Mouse (Mus musculus) erythroblast, embryonic 14.5 days (primary cell): ENCODE measurements around the gene Sox6. TPM values are rescaled to one million over a fixed set of nuclear protein-coding genes. Genes with fewer than 3 reads are reported as not detected.
A peak's percentile ranks its signal among the peaks of the same experiment; 100 is the strongest.

Experiments used
- H3K27me3 ChIP-seq: 2 replicates; pipeline ENCODE4 v1.6.1; 2012; ENCODE audit warnings: inconsistent platforms; ENCODE audit not compliant: control insufficient read depth
- H3K36me3 ChIP-seq: 2 replicates; pipeline ENCODE4 v1.6.1; 2012; ENCODE audit warnings: mild to moderate bottlenecking, inconsistent platforms; ENCODE audit not compliant: control insufficient read depth
- H3K4me1 ChIP-seq: 2 replicates; pipeline ENCODE4 v1.6.1; 2012; ENCODE audit warnings: inconsistent platforms; ENCODE audit not compliant: control insufficient read depth
- H3K4me3 ChIP-seq: replicated peaks from 2 replicates; pipeline ENCODE3; 2012; ENCODE audit warnings: moderate library complexity, mild to moderate bottlenecking, inconsistent platforms
- H3K9me3 ChIP-seq: 2 replicates; pipeline ENCODE4 v1.6.1; 2012; ENCODE audit warnings: low read length, inconsistent platforms, mixed read lengths; ENCODE audit not compliant: control insufficient read depth
- GATA1 ChIP-seq: IDR thresholded peaks from 2 replicates; pipeline ENCODE4 v1.6.1; 2012; ENCODE audit warnings: low read length, inconsistent platforms, mixed read lengths
- TAL1 ChIP-seq: IDR thresholded peaks from 3 replicates; pipeline ENCODE4 v1.6.1; 2012; ENCODE audit warnings: low read length, inconsistent platforms, mixed read lengths
- polyA plus RNA-seq: library from polyadenylated mRNA; stranded (reverse); fragments of >175 nt; gene quantifications from 2 replicates; pipeline ENCODE4 v1.2.3, GENCODE M21; 2012

Gene Sox6
- polyA plus RNA-seq, 1 experiment, result 3.7 TPM

DNA sequence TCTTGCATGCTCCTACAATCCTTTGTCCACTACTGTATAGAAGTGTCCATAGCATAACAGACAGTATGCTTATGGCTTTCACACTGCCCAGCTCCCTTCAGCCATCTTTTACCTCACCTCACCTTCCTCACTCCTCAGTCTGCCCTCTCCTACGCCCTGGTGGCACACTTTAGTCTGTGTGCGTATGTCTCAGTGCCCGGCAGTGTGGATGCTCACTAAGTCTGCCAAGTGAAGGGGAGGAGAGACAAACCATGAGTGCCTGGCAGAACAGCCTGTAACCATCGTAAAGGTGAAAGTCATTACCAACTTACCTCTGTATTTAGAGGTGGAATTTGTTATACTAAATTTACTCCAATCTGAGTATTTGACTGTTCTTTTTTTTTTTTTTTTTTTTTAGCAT, 35.9 kb downstream of the Sox6 start:
- no peaks in the 10 kb centered on the region for H3K9me3 ChIP-seq
- H3K27me3 ChIP-seq, result peaks cover 15% of the 10 kb centered on the region
- TF ChIP-seq GATA1 (no peak), TAL1 (no peak)
- no peaks in the 10 kb centered on the region for H3K36me3 ChIP-seq
- H3K4me3 ChIP-seq, result no peak overlapping the region
- H3K4me1 ChIP-seq, result no peaks in the 10 kb centered on the region; the same call in 1 of the 2 replicates

DNA sequence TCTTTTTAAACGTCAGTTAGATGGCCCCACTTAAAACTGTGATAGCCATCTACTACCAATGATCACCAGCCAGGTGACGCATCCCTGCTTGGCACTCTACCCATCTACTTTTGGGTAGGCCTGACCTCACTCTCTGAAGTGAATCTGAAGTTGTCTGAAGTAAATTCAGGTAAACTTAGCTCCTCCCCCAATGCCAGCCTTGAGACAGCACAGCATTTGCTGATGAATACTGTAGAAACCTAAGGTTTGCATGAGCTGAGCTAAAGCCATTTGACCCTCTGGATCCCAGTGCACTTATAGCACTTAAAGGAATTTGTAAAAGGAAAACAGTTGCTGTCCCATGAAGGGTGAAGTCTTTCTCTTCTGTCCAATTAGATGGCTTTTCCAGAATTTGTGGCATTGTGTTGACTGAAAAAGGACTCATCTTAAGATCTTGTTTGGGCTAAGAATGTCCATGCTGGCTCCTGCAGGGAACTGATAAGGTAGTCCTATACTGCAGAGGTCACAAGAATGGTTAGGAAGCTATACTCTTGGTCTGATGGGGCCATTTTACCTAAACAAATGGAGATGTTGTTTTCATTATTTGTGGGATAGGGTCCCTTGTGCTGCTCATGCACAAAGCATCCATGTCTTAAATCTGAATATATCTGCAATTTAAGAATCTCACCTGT, 50.4 kb downstream of the Sox6 start:
- Histone ChIP-seq H3K36me3 (no peaks in the 10 kb centered on the region), H3K4me3 (no peak overlapping the region), H3K9me3 (no peaks in the 10 kb centered on the region), H3K27me3 (peaks cover 5% of the 10 kb centered on the region), H3K4me1 (peaks cover 36% of the 10 kb centered on the region)
- TF ChIP-seq TAL1 (peak; percentile 45; the same call in 1 of the 3 replicates), GATA1 (peak; percentile 43; the same call in 1 of the 2 replicates)

DNA sequence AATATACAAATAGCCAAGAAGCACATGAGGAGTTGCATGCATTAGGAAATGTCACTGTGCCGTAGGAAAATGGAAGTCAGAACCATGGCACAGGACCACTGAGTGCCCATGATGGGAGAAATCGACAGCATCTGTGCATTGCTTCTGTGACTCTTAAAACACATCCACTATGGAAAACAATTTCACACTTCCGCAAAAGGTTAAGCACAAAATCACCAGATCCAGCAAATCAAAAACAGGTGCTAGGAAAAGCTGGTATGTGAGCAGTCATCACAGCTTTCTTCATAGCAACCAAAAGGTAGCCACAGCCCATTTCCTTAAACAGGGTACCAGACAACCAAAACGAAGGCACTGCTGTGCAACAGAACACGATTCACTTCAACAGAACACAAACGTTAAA, 52.9 kb downstream of the Sox6 start:
- no peak overlapping the region for H3K4me3 ChIP-seq
- H3K27me3 ChIP-seq, result no peaks in the 10 kb centered on the region; the same call in 1 of the 2 replicates
- no peaks in the 10 kb centered on the region for H3K9me3 ChIP-seq
- peaks cover 37% of the 10 kb centered on the region for H3K4me1 ChIP-seq
- TF ChIP-seq GATA1, result no peak
- TF ChIP-seq TAL1, result no peak
- H3K36me3 ChIP-seq, result no peaks in the 10 kb centered on the region; the same call in 1 of the 2 replicates

DNA sequence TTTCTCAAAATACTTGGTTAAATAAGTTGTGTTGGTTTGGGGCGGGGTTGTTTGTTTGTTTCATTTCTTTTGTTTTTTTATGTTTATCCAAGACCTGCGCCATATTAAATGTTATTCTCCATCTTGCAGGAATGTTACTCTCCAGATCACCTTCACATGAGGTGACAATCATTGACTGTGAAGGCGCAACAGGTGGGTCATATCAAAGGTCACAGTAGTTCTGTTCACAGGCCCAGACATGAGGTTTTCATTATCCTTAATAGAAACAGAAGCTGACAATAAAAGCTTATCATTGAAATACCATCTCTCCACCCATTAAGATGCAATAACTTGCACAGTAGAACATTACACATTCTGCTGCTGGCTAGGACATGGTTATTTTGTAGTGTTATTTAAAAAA, 54.5 kb downstream of the Sox6 start:
- H3K9me3 ChIP-seq, result no peaks in the 10 kb centered on the region
- peaks cover 47% of the 10 kb centered on the region for H3K4me1 ChIP-seq
- TF ChIP-seq TAL1 (no peak), GATA1 (no peak)
- H3K36me3 ChIP-seq, result no peaks in the 10 kb centered on the region; the same call in 1 of the 2 replicates
- no peak overlapping the region for H3K4me3 ChIP-seq
- no peaks in the 10 kb centered on the region; the same call in 1 of the 2 replicates for H3K27me3 ChIP-seq

DNA sequence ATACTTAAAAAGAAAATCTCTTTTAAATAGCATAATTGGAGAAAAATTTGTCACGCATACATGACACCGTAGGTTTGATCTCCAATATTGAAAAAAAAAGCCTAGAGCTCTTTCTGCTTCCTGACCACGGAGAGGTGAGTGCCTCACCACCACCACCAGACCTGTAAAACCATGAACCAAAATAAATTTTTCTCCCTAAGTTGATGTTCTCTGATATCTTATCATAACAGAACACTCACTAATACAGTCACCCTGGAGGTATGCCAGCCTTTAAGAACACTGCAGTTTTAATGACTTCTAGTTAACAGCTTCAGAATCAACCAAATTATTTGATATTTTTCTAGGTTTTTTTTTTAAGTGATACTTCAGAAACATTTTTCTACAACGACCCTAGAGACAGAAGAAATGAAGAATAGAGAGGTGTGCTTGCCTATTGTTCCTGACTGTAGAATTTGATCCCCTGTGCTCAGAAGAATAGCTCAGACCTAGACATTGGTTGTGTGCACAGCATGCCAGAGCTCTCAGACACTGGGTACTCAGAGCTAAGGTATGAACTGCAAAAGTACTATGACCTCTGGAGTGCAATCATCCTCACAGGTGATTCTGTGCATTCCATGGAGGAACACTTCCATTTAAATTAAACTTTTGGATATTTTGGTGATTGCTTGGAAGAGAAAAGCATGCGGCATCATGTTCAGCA, 58.6 kb downstream of the Sox6 start:
- no peaks in the 10 kb centered on the region; the same call in 1 of the 2 replicates for H3K36me3 ChIP-seq
- H3K9me3 ChIP-seq, result no peaks in the 10 kb centered on the region
- peaks cover 52% of the 10 kb centered on the region for H3K4me1 ChIP-seq
- no peaks in the 10 kb centered on the region for H3K27me3 ChIP-seq
- H3K4me3 ChIP-seq, result no peak overlapping the region
- TF ChIP-seq TAL1 (no peak), GATA1 (no peak)

DNA sequence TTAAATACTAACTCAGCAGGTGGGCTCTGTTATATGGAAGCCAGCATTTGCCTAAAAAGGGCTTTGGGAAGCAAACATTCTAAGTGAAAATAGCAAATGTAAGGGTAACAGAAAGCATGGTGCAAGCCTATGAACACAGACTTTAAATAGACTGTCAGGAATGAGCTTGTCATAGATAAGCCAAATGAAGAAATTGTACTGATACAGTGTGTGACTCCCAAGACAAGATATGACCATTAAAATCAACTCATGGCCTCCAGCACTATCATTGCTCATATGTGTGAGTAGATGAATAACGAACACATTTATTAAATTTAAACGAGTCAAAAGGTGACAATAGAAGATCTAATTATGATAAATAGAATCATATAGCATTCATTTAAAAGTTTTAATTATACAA, 64.1 kb downstream of the Sox6 start:
- Histone ChIP-seq H3K4me1 (peaks cover 46% of the 10 kb centered on the region), H3K9me3 (no peaks in the 10 kb centered on the region), H3K27me3 (peaks cover 3% of the 10 kb centered on the region), H3K4me3 (no peak overlapping the region), H3K36me3 (no peaks in the 10 kb centered on the region)
- TF ChIP-seq TAL1, result no peak
- no peak for TF ChIP-seq GATA1

DNA sequence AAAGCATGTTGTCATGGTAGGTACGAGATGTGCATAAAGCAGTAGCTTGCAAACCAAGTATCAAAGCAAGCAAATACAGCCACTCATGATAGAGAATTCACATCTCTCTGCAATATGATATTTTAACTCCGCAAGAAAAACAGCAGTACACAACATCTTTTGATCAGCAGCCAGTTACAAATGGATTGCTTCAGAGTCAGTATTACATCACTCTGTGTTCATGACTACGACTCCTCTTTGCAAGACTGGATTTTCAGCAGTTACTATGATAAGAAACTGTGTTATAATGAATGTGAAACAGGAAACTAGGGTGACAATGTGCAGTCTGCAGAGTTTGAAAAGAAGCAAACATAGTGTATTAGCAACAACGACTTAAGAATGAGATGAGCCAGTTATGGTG, 71.4 kb downstream of the Sox6 start:
- H3K9me3 ChIP-seq, result no peaks in the 10 kb centered on the region
- no peak for TF ChIP-seq TAL1
- TF ChIP-seq GATA1, result no peak
- no peak overlapping the region for H3K4me3 ChIP-seq
- peaks cover 8% of the 10 kb centered on the region for H3K27me3 ChIP-seq
- H3K4me1 ChIP-seq, result peaks cover 8% of the 10 kb centered on the region
- no peaks in the 10 kb centered on the region for H3K36me3 ChIP-seq

DNA sequence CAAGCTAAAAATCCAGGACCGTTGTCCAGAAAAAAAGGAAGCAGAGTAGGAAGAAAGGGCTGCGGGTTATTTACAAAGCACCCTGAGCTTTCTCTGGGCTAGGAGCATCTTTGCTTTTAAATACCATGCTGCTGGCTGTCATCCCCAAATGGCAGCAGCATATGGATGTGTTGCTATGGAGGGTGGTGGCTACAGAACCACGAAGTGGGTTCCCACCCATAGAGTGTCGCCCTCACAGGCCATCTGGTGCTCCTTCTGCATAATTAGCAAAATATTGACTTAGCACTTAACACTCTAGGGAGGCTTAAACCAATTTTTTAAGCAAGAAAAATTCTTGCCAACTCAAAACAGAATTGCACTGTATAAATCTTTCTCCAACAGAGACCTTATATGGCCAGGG, 72.4 kb downstream of the Sox6 start:
- Histone ChIP-seq H3K4me3 (no peak overlapping the region), H3K27me3 (peaks cover 8% of the 10 kb centered on the region), H3K36me3 (no peaks in the 10 kb centered on the region), H3K4me1 (peaks cover 5% of the 10 kb centered on the region; the same call in 1 of the 2 replicates), H3K9me3 (no peaks in the 10 kb centered on the region)
- TF ChIP-seq GATA1, result no peak
- no peak for TF ChIP-seq TAL1

DNA sequence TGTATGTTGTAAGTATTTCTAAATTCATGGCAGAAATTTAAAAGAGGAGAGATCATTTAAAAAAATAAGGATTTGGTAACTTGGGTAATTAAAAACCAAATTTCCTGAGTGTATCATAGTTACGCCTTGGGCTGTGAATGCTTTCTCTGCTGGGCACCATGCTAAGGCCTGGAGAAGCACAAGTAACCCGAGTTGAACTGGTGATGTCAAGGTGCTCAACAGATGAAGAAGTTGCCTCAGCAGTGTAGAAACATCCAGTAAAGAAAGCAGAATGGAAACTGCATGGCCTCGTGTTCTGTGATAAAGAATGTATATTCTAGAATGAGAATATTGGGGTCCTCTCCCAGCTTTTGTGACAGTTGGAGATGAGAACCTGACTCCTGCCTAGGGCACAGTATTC, 85.5 kb downstream of the Sox6 start:
- no peaks in the 10 kb centered on the region for H3K9me3 ChIP-seq
- TF ChIP-seq GATA1, result no peak
- TF ChIP-seq TAL1, result no peak
- peaks cover 6% of the 10 kb centered on the region for H3K27me3 ChIP-seq
- H3K4me3 ChIP-seq, result no peak overlapping the region
- no peaks in the 10 kb centered on the region for H3K36me3 ChIP-seq
- H3K4me1 ChIP-seq, result peaks cover 52% of the 10 kb centered on the region
